Mouse (Mus musculus) myocyte (in vitro differentiated cells): ENCODE measurements at regions not wholly inside any gene's neighbourhood (a gene's known extent, or its start where the extent isn't known, plus 50 kb on each side); places are given as distances from the start of the nearest gene placed in this dataset.

Experiments used
- H3K27me3 ChIP-seq: one replicate; pipeline ENCODE4 v1.6.1; 2011; ENCODE audit not compliant: control insufficient read depth, insufficient read depth, insufficient read length
- H3K36me3 ChIP-seq: one replicate; pipeline ENCODE4 v1.6.1; 2011; ENCODE audit not compliant: control insufficient read depth, insufficient read depth
- H3K4me2 ChIP-seq: one replicate; pipeline ENCODE4 v1.6.1; 2011; ENCODE audit warnings: low read depth, control low read depth
- H3K4me3 ChIP-seq: one replicate; pipeline ENCODE4 v1.5.1; 2011; ENCODE audit warnings: mild to moderate bottlenecking, control low read depth, moderate library complexity
- H3K79me2 ChIP-seq: one replicate; pipeline ENCODE4 v1.6.1; 2011; ENCODE audit not compliant: control insufficient read depth, insufficient read depth
- H3ac ChIP-seq: one replicate; pipeline ENCODE4 v1.6.1; 2011; ENCODE audit not compliant: control insufficient read depth, insufficient read length
- CEBPB ChIP-seq: IDR thresholded peaks from 2 replicates; pipeline ENCODE4 v1.6.1; 2011; ENCODE audit warnings: mild to moderate bottlenecking, moderate library complexity; ENCODE audit not compliant: poor library complexity, insufficient read depth, severe bottlenecking
- E2F4 ChIP-seq: IDR thresholded peaks from one replicate; pipeline ENCODE4 v1.6.1; 2011; ENCODE audit warnings: mild to moderate bottlenecking, control low read depth, moderate library complexity; ENCODE audit not compliant: insufficient read depth
- MAX ChIP-seq: IDR thresholded peaks from one replicate; pipeline ENCODE4 v1.6.1; 2011; ENCODE audit warnings: low read depth, mild to moderate bottlenecking, control low read depth
- MYOD1 ChIP-seq, 3 experiments: IDR thresholded peaks; one replicate each; pipeline ENCODE4 v1.6.1; 2011; ENCODE audit warnings: control low read depth in 2 of 3, low read depth in 2 of 3, mild to moderate bottlenecking in 2 of 3, moderate library complexity in 1 of 3; ENCODE audit not compliant: insufficient read length in 2 of 3, control insufficient read depth in 1 of 3
- MYOG ChIP-seq, 3 experiments: IDR thresholded peaks; one replicate each; pipeline ENCODE4 v1.6.1; 2011; ENCODE audit warnings: control low read depth in 2 of 3, low read depth in 2 of 3, mild to moderate bottlenecking in 2 of 3; ENCODE audit not compliant: insufficient read length in 2 of 3, control insufficient read depth in 1 of 3, insufficient read depth in 1 of 3
- POLR2A ChIP-seq: IDR thresholded peaks from one replicate; pipeline ENCODE4 v1.6.1; 2011; ENCODE audit warnings: low read depth, mild to moderate bottlenecking, control low read depth, moderate library complexity; ENCODE audit not compliant: insufficient read length
- POLR2AphosphoS2 ChIP-seq: IDR thresholded peaks from one replicate; pipeline ENCODE4 v1.6.1; 2011; ENCODE audit warnings: low read depth, control low read depth; ENCODE audit not compliant: insufficient read length
- REST ChIP-seq: IDR thresholded peaks from one replicate; pipeline ENCODE4 v1.6.1; 2011; ENCODE audit warnings: mild to moderate bottlenecking, control low read depth, moderate library complexity; ENCODE audit not compliant: insufficient read depth, insufficient read length
- SRF ChIP-seq: IDR thresholded peaks from one replicate; pipeline ENCODE4 v1.6.1; 2011; ENCODE audit warnings: low read depth; ENCODE audit not compliant: control insufficient read depth, insufficient read length
- TCF12 ChIP-seq: IDR thresholded peaks from one replicate; pipeline ENCODE4 v1.6.1; 2011; ENCODE audit warnings: mild to moderate bottlenecking, control low read depth; ENCODE audit not compliant: poor library complexity, insufficient read depth, severe bottlenecking
- TCF3 ChIP-seq: IDR thresholded peaks from one replicate; pipeline ENCODE4 v1.6.1; 2011; ENCODE audit warnings: low read depth, control low read depth; ENCODE audit not compliant: insufficient read length
- USF1 ChIP-seq: IDR thresholded peaks from one replicate; pipeline ENCODE4 v1.6.1; 2011; ENCODE audit warnings: low read depth, mild to moderate bottlenecking, control low read depth, moderate library complexity

DNA sequence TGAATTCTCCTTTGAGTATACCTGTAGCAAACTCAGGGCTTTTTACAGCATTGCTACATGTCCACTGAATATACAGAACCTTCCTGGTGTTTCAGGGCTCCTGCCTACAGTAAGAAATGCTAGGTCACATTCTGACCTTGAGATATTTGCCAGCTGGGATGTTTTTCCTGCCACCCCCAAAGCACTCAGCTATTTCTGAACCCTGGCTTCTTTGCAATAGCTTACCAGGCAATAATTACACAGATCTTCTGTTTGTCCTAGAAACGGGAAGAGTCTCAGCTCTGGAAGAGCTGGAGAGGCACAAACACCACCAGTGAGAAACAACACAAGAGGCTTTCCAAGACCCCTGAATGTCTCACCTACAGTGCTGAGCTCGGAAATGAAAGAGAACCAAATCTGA lies 366.7 kb downstream of the Wdr72 start:
- no peaks in the 10 kb centered on the region for H3K36me3 ChIP-seq
- TF ChIP-seq TCF3, result no peak
- TF ChIP-seq REST, result no peak
- H3K4me2 ChIP-seq, result no peak overlapping the region
- no peaks in the 10 kb centered on the region for H3K79me2 ChIP-seq
- no peak overlapping the region for H3K4me3 ChIP-seq
- H3ac ChIP-seq, result no peak overlapping the region
- no peaks in the 10 kb centered on the region for H3K27me3 ChIP-seq

DNA sequence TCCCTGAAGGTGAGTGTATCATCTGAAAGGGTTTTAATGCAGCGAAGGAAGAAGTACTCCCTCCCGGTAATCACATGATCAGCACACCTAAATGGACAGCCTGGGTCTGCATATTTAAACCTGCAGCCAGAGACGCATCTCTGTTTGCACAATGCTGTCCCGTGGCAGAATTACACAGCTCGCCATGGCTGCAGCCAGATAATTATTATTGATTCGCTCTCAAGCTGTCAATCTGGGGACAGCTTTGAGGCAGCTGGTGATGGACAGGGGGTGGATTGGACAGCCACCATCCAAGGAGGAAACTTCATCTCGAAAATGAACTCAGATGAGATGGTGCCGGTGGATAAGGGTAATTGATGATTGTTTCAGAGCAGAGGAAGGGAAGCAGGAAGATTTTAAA lies 369.1 kb downstream of the Wdr72 start:
- H3ac ChIP-seq, result no peak overlapping the region
- no peak overlapping the region for H3K4me2 ChIP-seq
- H3K79me2 ChIP-seq, result no peaks in the 10 kb centered on the region
- no peak overlapping the region for H3K4me3 ChIP-seq
- TF ChIP-seq POLR2A (no peak), MYOD1 (IDR thresholded peaks at IDR 0.05; ENCODE audit: control insufficient read depth in 1 of 3, insufficient read length in 2 of 3, low read depth in 2 of 3) (no peak), MAX (no peak)
- no peaks in the 10 kb centered on the region for H3K36me3 ChIP-seq
- H3K27me3 ChIP-seq, result no peaks in the 10 kb centered on the region

DNA sequence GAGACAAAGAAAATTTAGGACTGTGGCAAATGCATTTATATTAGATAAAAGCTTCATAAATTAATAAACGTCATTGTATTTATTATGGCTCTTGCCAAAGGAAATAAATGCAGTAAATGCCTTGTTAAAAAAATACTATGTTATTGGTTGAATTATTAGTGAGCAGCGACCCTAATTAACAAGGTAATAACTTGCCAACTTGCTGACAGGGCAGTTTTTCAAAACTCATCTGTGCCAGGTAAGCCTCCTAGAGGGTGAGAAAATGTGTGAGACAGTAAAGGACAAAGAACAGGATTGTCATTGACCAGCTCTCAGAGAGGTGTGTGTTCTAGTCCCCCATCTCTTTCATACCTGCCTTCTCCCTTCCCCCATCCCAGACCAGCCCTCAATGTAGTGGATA lies 347.8 kb upstream of the Onecut1 start:
- Histone ChIP-seq H3K4me2 (no peak overlapping the region), H3K4me3 (no peak overlapping the region), H3ac (no peak overlapping the region), H3K27me3 (no peaks in the 10 kb centered on the region), H3K36me3 (no peaks in the 10 kb centered on the region), H3K79me2 (no peaks in the 10 kb centered on the region)
- TF ChIP-seq POLR2AphosphoS2, result no peak
- TF ChIP-seq MYOD1 (IDR thresholded peaks at IDR 0.05; ENCODE audit: control insufficient read depth in 1 of 3, insufficient read length in 2 of 3, low read depth in 2 of 3), result no peak

DNA sequence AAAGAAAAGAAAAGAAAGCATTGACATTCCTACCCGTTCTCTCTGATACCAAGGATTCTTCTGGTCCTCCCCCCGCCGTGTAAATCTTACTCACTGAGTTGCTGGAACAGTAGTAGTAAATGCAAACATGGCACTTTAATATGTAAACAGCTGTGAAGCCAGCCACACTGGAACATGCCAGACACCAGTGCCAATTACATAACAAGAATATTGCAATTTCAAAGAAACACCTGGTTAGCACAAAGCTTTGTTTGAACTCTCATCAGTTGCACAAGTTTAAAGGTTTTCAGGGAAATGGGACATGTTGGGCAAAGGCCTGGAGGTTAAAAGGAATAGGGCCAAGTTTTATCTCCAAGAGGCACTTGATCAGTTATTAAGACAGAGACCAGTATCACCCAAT lies 333.2 kb upstream of the Onecut1 start:
- Histone ChIP-seq H3K27me3 (no peaks in the 10 kb centered on the region), H3K4me2 (no peak overlapping the region), H3K4me3 (no peak overlapping the region), H3K36me3 (no peaks in the 10 kb centered on the region), H3ac (no peak overlapping the region), H3K79me2 (no peaks in the 10 kb centered on the region)
- no peak for TF ChIP-seq USF1
- no peak for TF ChIP-seq MYOD1 (IDR thresholded peaks at IDR 0.05; ENCODE audit: control insufficient read depth in 1 of 3, insufficient read length in 2 of 3, low read depth in 2 of 3)
- no peak for TF ChIP-seq MAX
- no peak for TF ChIP-seq TCF3
- no peak for TF ChIP-seq SRF

DNA sequence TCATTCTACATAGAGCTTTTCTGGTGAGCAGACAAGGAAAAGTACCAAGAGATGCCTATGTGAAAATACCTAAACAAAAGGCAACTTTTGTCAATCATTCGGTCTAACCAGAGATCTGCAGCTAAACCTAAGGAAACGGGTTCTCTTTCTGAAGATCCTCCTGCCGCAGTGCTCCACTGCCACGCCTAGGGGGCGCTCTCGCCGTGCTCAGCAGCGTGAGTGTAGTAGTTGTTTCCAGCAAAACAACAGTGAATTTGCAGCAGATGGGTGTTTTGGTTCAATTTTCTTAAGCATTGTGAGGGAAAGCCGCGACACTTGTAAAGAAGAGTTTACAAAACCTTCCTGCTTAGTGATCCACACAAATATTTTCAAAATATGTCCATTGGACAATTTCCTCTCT lies 331.4 kb upstream of the Onecut1 start:
- TF ChIP-seq POLR2AphosphoS2, result no peak
- no peak for TF ChIP-seq TCF12
- TF ChIP-seq TCF3, result no peak
- no peak for TF ChIP-seq POLR2A
- no peak for TF ChIP-seq CEBPB
- TF ChIP-seq REST, result no peak
- no peak for TF ChIP-seq E2F4
- no peak for TF ChIP-seq USF1
- no peak for TF ChIP-seq MYOD1 (IDR thresholded peaks at IDR 0.05; ENCODE audit: control insufficient read depth in 1 of 3, insufficient read length in 2 of 3, low read depth in 2 of 3)
- TF ChIP-seq SRF, result no peak
- TF ChIP-seq MYOG (IDR thresholded peaks at IDR 0.05; ENCODE audit: control insufficient read depth in 1 of 3, insufficient read depth in 1 of 3, insufficient read length in 2 of 3, low read depth in 2 of 3), result no peak
- TF ChIP-seq MAX, result no peak
- no peaks in the 10 kb centered on the region for H3K27me3 ChIP-seq
- H3K79me2 ChIP-seq, result no peaks in the 10 kb centered on the region
- H3K4me3 ChIP-seq, result no peak overlapping the region
- no peak overlapping the region for H3K4me2 ChIP-seq
- no peak overlapping the region for H3ac ChIP-seq
- no peaks in the 10 kb centered on the region for H3K36me3 ChIP-seq

DNA sequence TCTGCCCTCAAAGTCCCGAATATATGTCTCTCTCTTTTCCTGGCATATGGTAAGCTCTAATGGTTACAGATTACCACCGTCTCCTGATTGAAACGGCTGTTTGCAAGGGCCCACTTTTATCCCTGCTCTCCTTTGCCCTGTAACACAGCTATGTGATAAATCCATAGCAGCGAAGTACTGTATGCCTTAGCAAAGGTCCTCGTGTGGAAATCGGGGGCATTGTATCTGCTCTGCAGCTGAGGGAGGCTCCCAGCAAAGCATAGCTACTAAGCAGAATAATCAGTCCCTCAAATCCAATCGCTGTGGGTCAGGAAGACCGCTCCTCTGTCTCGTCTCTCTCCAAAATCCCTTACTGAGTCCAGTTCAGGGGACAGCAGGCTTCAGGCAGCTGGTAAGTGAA lies 331.0 kb upstream of the Onecut1 start:
- Histone ChIP-seq H3K4me3 (no peak overlapping the region), H3K36me3 (no peaks in the 10 kb centered on the region), H3K4me2 (no peak overlapping the region), H3ac (no peak overlapping the region), H3K27me3 (no peaks in the 10 kb centered on the region), H3K79me2 (no peaks in the 10 kb centered on the region)
- TF ChIP-seq TCF12 (no peak), POLR2AphosphoS2 (no peak), E2F4 (no peak), MAX (no peak), CEBPB (no peak), SRF (no peak), REST (no peak), TCF3 (no peak), USF1 (no peak), POLR2A (no peak), MYOD1 (IDR thresholded peaks at IDR 0.05; ENCODE audit: control insufficient read depth in 1 of 3, insufficient read length in 2 of 3, low read depth in 2 of 3) (no peak), MYOG (IDR thresholded peaks at IDR 0.05; ENCODE audit: control insufficient read depth in 1 of 3, insufficient read depth in 1 of 3, insufficient read length in 2 of 3, low read depth in 2 of 3) (no peak)
